Mouse (Mus musculus) CH12.LX (cell line): ENCODE measurements around the gene Samd7. TPM values are rescaled to one million over a fixed set of nuclear protein-coding genes. Genes with fewer than 3 reads are reported as not detected.

Experiments used
- DNase-seq: peaks from one replicate; pipeline ENCODE4 v3.0.0-alpha.2; 2013; ENCODE audit errors: extremely low read depth
- H3K27ac ChIP-seq: 2 replicates; pipeline ENCODE4 v1.5.1; 2012; ENCODE audit warnings: low read depth, mild to moderate bottlenecking, control low read depth, moderate library complexity; ENCODE audit not compliant: insufficient read depth
- H3K27me3 ChIP-seq: replicated peaks from 2 replicates; pipeline ENCODE3; 2012; ENCODE audit warnings: inconsistent platforms
- H3K36me3 ChIP-seq, 2 experiments: replicated peaks in 1 of 2; 2 replicates each; pipeline versions ENCODE3 to v1.6.1; 2012; ENCODE audit warnings: inconsistent platforms in 1 of 2, low read length in 1 of 2, mild to moderate bottlenecking in 1 of 2, mixed read lengths in 1 of 2, moderate library complexity in 1 of 2; ENCODE audit not compliant: control insufficient read depth in 1 of 2, insufficient read depth in 1 of 2
- H3K4me1 ChIP-seq, 2 experiments: 2 replicates each; pipeline ENCODE4 v1.6.1; 2012; ENCODE audit warnings: inconsistent platforms in 1 of 2, moderate library complexity in 1 of 2; ENCODE audit not compliant: insufficient read depth in 2 of 2, control insufficient read depth in 1 of 2
- H3K4me2 ChIP-seq: 2 replicates; pipeline ENCODE4 v1.6.1; 2012; ENCODE audit warnings: low read depth, mild to moderate bottlenecking, control low read depth; ENCODE audit not compliant: poor library complexity, insufficient read depth, severe bottlenecking
- H3K4me3 ChIP-seq, 3 experiments: fragments of 150-350 bp in 1 of 3; sonication (generic) in 1 of 3; replicated peaks in 1 of 3; 2 replicates each; pipeline versions ENCODE3 to v1.5.1; 2011 to 2012; ENCODE audit warnings: low read depth in 2 of 3, low read length in 2 of 3, mild to moderate bottlenecking in 2 of 3, moderate library complexity in 2 of 3, control low read depth in 1 of 3, improper control_type of control experiment in 1 of 3, inconsistent platforms in 1 of 3, mixed read lengths in 1 of 3; ENCODE audit not compliant: poor library complexity in 1 of 3
- H3K79me2 ChIP-seq: replicated peaks from 2 replicates; pipeline ENCODE4 v1.6.1; 2012; ENCODE audit warnings: mild to moderate bottlenecking, moderate library complexity; ENCODE audit not compliant: control insufficient read depth, poor library complexity, insufficient read depth, severe bottlenecking; ENCODE audit errors: extremely low read depth
- H3K9ac ChIP-seq: 2 replicates; pipeline ENCODE4 v1.6.1; 2012; ENCODE audit warnings: low read depth, mild to moderate bottlenecking, control low read depth, moderate library complexity; ENCODE audit not compliant: insufficient read depth
- H3K9me3 ChIP-seq: replicated peaks from 2 replicates; pipeline ENCODE3; 2012; ENCODE audit warnings: low read length, inconsistent platforms, mixed read lengths
- BHLHE40 ChIP-seq: IDR thresholded peaks from 2 replicates; pipeline ENCODE4 v1.6.1; 2011; ENCODE audit warnings: mild to moderate bottlenecking, low read depth, low read length, improper control_type of control experiment
- CHD1 ChIP-seq: IDR thresholded peaks from 2 replicates; pipeline ENCODE4 v1.6.1; 2012; ENCODE audit warnings: low read depth, low read length, improper control_type of control experiment, inconsistent platforms
- CTCF ChIP-seq, 2 experiments: IDR thresholded peaks in 1 of 2; conservative IDR thresholded peaks in 1 of 2; 2 replicates each; pipeline ENCODE4 v1.5.1; 2011 to 2012; ENCODE audit warnings: low read depth in 2 of 2, low read length in 2 of 2, improper control_type of control experiment in 1 of 2, inconsistent platforms in 1 of 2, mild to moderate bottlenecking in 1 of 2, moderate library complexity in 1 of 2
- ELF1 ChIP-seq: IDR thresholded peaks from 2 replicates; pipeline ENCODE4 v1.6.1; 2014; ENCODE audit warnings: low read depth, mild to moderate bottlenecking, inconsistent platforms, low read length, improper control_type of control experiment
- HCFC1 ChIP-seq: IDR thresholded peaks from 2 replicates; pipeline ENCODE4 v1.6.1; 2012; ENCODE audit warnings: low read depth, mild to moderate bottlenecking, inconsistent platforms, low read length, improper control_type of control experiment
- MAFK ChIP-seq: IDR thresholded peaks from 2 replicates; pipeline ENCODE4 v1.6.1; 2011; ENCODE audit warnings: low read length, improper control_type of control experiment; ENCODE audit not compliant: insufficient replicate concordance
- MEF2A ChIP-seq: IDR thresholded peaks from 2 replicates; pipeline ENCODE4 v1.6.1; 2014; ENCODE audit warnings: low read depth, mild to moderate bottlenecking, inconsistent platforms, low read length, improper control_type of control experiment, borderline replicate concordance
- NRF1 ChIP-seq: IDR thresholded peaks from 2 replicates; pipeline ENCODE4 v1.6.1; 2014; ENCODE audit warnings: low read depth, mild to moderate bottlenecking, inconsistent platforms, low read length, improper control_type of control experiment, moderate library complexity
- PAX5 ChIP-seq: IDR thresholded peaks from 2 replicates; pipeline ENCODE4 v1.6.1; 2012; ENCODE audit warnings: low read length, inconsistent platforms, mixed read lengths
- POLR2A ChIP-seq: IDR thresholded peaks from 2 replicates; pipeline ENCODE4 v1.6.1; 2011; ENCODE audit warnings: low read depth, mild to moderate bottlenecking, improper control_type of control experiment, low read length
- RAD21 ChIP-seq: IDR thresholded peaks from 2 replicates; pipeline ENCODE4 v1.6.1; 2011; ENCODE audit warnings: low read depth, mild to moderate bottlenecking, low read length, improper control_type of control experiment, moderate library complexity
- RCOR1 ChIP-seq: conservative IDR thresholded peaks from 2 replicates; pipeline ENCODE4 v1.6.1; 2012; ENCODE audit warnings: low read depth, mild to moderate bottlenecking, inconsistent platforms, low read length, improper control_type of control experiment
- SMC3 ChIP-seq: IDR thresholded peaks from 2 replicates; pipeline ENCODE4 v1.6.1; 2011; ENCODE audit warnings: low read depth, low read length, improper control_type of control experiment
- TCF12 ChIP-seq: IDR thresholded peaks from 2 replicates; pipeline ENCODE4 v1.6.1; 2014; ENCODE audit warnings: low read depth, mild to moderate bottlenecking, inconsistent platforms, low read length, improper control_type of control experiment
- UBTF ChIP-seq: IDR thresholded peaks from 2 replicates; pipeline ENCODE4 v1.6.1; 2012; ENCODE audit warnings: low read depth, mild to moderate bottlenecking, inconsistent platforms, low read length, improper control_type of control experiment, moderate library complexity
- USF2 ChIP-seq: conservative IDR thresholded peaks from 2 replicates; pipeline ENCODE4 v1.6.1; 2011; ENCODE audit warnings: low read depth, low read length, improper control_type of control experiment
- ZC3H11A ChIP-seq: IDR thresholded peaks from 2 replicates; pipeline ENCODE4 v1.6.1; 2012; ENCODE audit warnings: low read depth, mild to moderate bottlenecking, inconsistent platforms, low read length, improper control_type of control experiment
- ZKSCAN1 ChIP-seq: IDR thresholded peaks from 2 replicates; pipeline ENCODE4 v1.6.1; 2012; ENCODE audit warnings: low read depth, inconsistent platforms, low read length, improper control_type of control experiment, borderline replicate concordance
- ZNF384 ChIP-seq: IDR thresholded peaks from 2 replicates; pipeline ENCODE4 v1.6.1; 2012; ENCODE audit warnings: low read depth, low read length, improper control_type of control experiment, inconsistent platforms
- dilution Hi-C: fragments of 300-500 bp; cut with MboI; formaldehyde crosslinking; loops from 2 replicates; pipeline ENCODE4 v1.14.3; 2020; ENCODE audit warnings: low sequenced_read_pairs; ENCODE audit not compliant: extremely low pct_unique_long_range_greater_than_20kb, extremely low pct_ligation_motif_present
- in situ Hi-C: fragments of 300-500 bp; cut with MboI; formaldehyde crosslinking; loops from 3 replicates; pipeline ENCODE4 v1.14.3; 2019; ENCODE audit warnings: low sequenced_read_pairs, low pct_ligation_motif_present, low pct_unique_long_range_greater_than_20kb, mixed read lengths
- polyA plus RNA-seq: library from polyadenylated mRNA; unstranded; fragments of >175 nt; gene quantifications from 2 replicates; pipeline ENCODE4 v1.2.1, GENCODE M21; 2012; ENCODE audit warnings: low read depth; ENCODE audit not compliant: insufficient read length
- total RNA-seq, 2 experiments: library from RNA; depleted of rRNA; stranded (reverse); fragments of 300-350 nt in 1 of 2; fragments of >200 nt in 1 of 2; gene quantifications; 2 replicates each; pipeline ENCODE4 v1.2.3; 2012 to 2014

The Samd7 gene
- total and polyA plus RNA-seq, 3 experiments: not detected

GRCm38 (mm10) chr3:30725514-30725913, 20.6 kb upstream of the Samd7 start:
- peaks cover 2 to 5% of the 10 kb centered on the region in 2 experiments; a peak in 2 of 4 replicates for H3K4me1 ChIP-seq
- DNase-seq: peak; percentile 24
- no peaks in the 10 kb centered on the region for H3K36me3 ChIP-seq
- no peak overlapping the region for H3K27ac ChIP-seq
- dilution Hi-C loops (no loop called here), in situ Hi-C loops (no loop called here)
- no peak overlapping the region for H3K4me3 ChIP-seq
- H3K4me2 ChIP-seq: no peak overlapping the region
- H3K79me2 ChIP-seq: no peaks in the 10 kb centered on the region
- TF ChIP-seq ELF1: no peak
- no peak for TF ChIP-seq TCF12
- TF ChIP-seq RAD21: peak; percentile 53
- TF ChIP-seq SMC3: peak; percentile 42
- TF ChIP-seq HCFC1: no peak
- TF ChIP-seq UBTF: no peak
- TF ChIP-seq CTCF (conservative IDR thresholded peaks at IDR 0.05 in 1 of 2, IDR thresholded peaks at IDR 0.05 in 1 of 2; ENCODE audit: low read depth in 2 of 2, low read length in 2 of 2): peak in 1 of 2 experiments; percentile 57; a peak in 2 of 4 replicates
- no peak for TF ChIP-seq ZKSCAN1
- TF ChIP-seq NRF1: no peak
- TF ChIP-seq MEF2A: no peak
- TF ChIP-seq RCOR1: no peak
- no peak for TF ChIP-seq PAX5
- no peak for TF ChIP-seq USF2
- no peak for TF ChIP-seq POLR2A
- no peak for TF ChIP-seq MAFK
- TF ChIP-seq BHLHE40: no peak
- no peak for TF ChIP-seq ZNF384
- no peaks in the 10 kb centered on the region for H3K27me3 ChIP-seq
- no peaks in the 10 kb centered on the region for H3K9me3 ChIP-seq
- H3K9ac ChIP-seq: no peak overlapping the region

GRCm38 (mm10) chr3:30727209-30727608, 18.9 kb upstream of the Samd7 start:
- no peaks in the 10 kb centered on the region for H3K9me3 ChIP-seq
- dilution Hi-C loops: no loop called here
- in situ Hi-C loops: no loop called here
- no peak overlapping the region for H3K9ac ChIP-seq
- no peaks in the 10 kb centered on the region for H3K79me2 ChIP-seq
- H3K4me1 ChIP-seq: peaks cover 2 to 3% of the 10 kb centered on the region in 2 experiments; a peak in 2 of 4 replicates
- H3K4me3 ChIP-seq: no peak overlapping the region
- no peak overlapping the region; the same call in 1 of the 2 replicates for H3K4me2 ChIP-seq
- TF ChIP-seq BHLHE40: peak; percentile 44
- TF ChIP-seq CTCF (conservative IDR thresholded peaks at IDR 0.05 in 1 of 2, IDR thresholded peaks at IDR 0.05 in 1 of 2; ENCODE audit: low read depth in 2 of 2, low read length in 2 of 2): no peak
- no peak for TF ChIP-seq ZC3H11A
- TF ChIP-seq CHD1: no peak
- H3K36me3 ChIP-seq: no peaks in the 10 kb centered on the region
- no peak overlapping the region for H3K27ac ChIP-seq
- DNase-seq: no peak
- no peaks in the 10 kb centered on the region for H3K27me3 ChIP-seq
